Mouse (Mus musculus) testis, adult 2 months (tissue): Measurements from ENCODE around the gene Drg1.

Experiments used
- CTCF ChIP-seq: fragments of 200-500 bp; IDR thresholded peaks from 2 replicates; pipeline ENCODE4 v1.5.1; 2012; ENCODE audit warnings: low read depth, mild to moderate bottlenecking, inconsistent platforms, low read length, moderate library complexity; ENCODE audit not compliant: control insufficient read depth, insufficient read depth, insufficient replicate concordance
- POLR2A ChIP-seq: fragments of 200-500 bp; IDR thresholded peaks from 2 replicates; pipeline ENCODE4 v1.6.1; 2012; ENCODE audit warnings: low read depth, mild to moderate bottlenecking, inconsistent platforms, low read length, moderate library complexity; ENCODE audit not compliant: control insufficient read depth

DNA sequence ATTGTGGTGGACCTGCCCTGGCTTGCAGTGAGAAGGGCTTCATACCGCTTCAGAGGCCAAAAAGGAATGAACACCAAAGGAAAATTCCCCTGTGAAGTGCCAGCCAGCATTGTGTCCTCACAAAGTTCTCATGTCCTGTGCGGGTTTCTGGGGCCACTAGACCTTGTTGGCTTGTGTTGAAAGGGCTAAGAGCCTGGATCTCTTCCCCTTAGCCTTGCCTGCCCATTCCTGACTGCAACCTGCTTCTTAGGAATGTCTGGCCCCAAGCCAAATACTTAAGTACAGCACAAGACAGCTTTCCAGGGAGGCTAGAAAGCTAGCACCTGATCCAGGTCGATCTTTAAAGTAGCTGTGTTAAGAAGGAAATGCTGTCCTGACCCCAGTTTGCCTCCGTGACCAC is 36.6 kb upstream of the Drg1 start:
- TF ChIP-seq CTCF (no peak), POLR2A (no peak)
